Mouse (Mus musculus) c-Kit-negative CD71-positive TER-119-positive erythroid progenitor cells, embryonic 14.5 days (primary cell): ENCODE results near the gene Vav3.

ENCODE experiments used
- DNase-seq: peaks from one replicate; pipeline ENCODE4 v3.0.0-alpha.2; 2013; ENCODE audit warnings: low read depth, low spot score

Vav3 gene

DNA sequence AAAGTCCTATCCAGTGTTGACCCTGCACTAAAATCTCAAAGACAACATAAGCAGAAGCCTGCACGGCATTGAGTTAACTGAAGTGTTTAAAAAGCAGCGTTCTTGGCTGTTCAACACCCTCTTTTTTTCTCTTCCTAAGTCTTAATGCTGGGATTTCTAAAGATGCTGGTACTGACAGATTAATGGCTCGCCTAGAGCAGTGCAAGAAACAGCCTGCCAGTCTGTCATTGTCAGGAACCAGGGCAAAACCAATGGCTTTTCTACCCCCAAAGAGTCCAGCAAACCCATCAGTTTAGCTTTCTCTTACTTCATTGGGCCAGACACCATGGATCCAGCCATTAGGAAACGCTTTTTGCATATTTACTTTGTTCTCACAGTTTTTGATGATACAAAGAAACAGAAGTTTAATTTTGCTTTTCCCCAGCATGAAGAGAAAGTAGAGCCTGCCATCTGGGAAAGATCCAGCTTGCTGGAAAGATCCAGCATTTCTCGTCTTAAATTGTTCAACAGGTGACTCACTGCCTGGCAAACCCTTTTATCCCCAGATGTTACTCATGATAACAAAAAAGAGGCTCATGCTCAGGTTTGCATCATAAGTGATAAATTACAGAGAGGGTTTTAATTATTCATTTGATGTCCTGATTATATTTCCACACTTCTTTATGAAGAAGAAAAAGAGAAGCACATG lies 343.3 kb downstream of the Vav3 start:
- DNase-seq, result no peak

DNA sequence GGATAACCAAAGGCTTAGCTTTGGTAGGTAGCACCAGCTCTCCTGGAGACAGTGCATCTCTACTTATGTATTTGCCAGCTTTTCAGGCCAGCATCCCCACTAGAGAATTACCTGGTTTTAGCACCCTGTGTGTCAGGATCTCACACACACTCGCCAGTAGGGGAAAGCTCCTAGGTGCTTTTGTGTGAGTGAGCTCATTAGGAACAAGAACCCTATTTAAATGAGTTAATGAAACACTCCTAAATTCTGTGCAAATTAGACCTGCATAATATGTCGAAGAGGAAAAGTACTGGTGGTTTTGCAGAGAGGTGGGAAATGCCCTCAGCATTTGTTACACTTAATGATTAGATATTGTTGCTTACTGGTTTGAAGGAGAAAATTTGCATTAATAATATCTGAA lies 350.1 kb downstream of the Vav3 start:
- no peak for DNase-seq

DNA sequence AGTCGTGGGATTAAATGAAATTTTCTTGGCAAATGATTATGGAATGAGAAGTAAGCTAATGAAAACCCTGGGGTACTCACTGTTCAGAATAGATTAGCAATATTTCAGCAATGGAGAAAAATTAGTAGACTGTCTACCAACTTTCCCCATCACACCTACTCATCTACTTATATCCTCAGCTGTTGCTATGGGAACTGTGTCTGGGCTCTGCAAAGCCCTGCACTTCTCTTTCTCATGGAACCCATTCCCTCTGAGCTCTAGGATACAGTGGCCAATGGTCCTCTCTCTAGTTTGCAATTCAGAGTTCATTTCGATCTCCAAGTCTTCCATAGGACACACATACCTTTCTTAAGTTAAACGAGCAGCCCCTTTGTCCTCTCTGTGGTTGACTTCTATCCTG lies 352.2 kb downstream of the Vav3 start:
- no peak for DNase-seq

DNA sequence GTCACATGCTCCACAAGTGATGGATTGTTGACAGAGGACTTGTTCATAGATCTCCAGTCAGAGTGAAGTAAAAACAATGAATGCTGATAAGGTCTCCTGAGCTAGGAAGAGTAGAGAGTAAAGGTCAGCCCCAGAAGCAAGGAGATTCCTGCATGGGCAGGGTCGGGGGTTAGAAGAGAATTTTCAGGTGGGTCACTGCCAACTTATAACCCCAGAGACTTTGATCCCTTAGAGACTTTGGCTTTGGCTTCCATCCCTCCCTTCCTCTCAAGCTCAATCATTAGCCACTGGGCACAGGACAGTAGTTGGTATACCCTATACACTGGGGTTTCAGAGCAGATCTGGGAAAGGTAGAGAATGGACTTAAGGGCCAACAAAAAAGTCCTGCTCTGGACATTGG lies 360.8 kb downstream of the Vav3 start:
- no peak for DNase-seq

DNA sequence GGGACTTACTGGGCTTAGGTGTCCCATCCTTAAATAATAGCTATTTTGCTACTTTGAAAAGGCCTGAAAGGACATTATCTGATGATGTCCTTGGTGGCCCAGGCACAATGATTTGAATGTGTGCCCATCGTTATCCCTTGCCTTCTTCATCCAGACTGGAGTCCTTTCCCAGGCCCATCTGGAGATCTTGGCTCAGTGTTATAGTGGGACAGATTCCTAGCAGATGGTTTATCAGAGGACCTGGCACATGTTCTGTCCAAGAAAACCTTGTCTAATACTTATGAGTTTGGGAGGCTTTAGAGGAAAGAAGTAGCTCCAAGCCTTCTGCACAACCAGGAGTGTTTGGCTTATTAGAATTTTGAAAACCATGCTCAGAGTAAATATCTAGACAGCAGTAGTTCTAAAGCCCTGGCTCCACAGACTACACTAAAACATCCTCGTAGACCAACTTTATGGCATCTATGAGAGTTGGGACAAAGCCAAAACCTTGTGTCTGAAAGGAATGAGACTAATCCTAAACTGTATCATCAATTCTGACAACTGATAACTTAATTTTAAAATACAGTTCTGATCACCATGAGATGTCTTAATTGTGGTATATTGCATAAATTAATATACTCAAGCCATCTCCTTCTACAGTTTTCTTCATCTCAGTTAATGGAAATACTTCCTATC lies 367.5 kb downstream of the Vav3 start:
- DNase-seq, result no peak

DNA sequence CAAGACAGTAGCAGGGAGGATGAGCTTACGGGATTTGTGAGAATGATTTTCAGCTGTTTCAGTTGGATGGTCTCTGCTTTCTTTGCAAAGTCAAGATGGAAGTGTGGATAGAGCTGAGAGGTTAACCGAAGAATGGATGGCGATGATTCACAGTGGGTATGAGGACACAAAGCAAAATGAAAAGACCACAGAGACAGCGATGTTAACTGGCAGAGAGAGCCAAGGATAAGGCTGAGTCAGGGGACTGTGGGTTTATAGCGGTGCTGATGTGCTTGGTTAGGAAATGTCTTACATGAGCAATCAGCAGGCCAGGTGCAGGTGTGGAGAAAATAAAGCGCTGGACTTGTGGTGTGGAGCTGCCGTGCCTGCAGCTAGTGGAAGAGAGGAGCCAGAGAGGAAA lies 371.3 kb downstream of the Vav3 start:
- no peak for DNase-seq

DNA sequence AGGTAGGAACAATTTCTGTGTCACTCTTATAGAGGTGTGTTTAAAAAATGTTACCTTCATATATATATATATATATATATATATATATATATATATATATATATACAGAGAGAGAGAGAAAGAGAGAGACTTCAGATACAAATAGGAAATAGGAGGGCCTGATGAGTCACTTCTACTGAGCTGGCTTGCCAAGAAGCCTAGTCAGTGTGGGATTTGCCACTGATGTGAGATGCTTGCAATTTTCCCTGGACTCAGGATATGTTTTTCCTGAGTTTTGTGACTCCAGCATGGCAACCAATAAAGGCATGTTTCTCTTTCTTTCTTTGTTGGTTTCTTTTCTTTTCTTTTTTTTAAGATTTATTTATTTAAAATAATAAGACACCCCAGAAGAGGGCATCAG lies 374.0 kb downstream of the Vav3 start:
- DNase-seq, result no peak

DNA sequence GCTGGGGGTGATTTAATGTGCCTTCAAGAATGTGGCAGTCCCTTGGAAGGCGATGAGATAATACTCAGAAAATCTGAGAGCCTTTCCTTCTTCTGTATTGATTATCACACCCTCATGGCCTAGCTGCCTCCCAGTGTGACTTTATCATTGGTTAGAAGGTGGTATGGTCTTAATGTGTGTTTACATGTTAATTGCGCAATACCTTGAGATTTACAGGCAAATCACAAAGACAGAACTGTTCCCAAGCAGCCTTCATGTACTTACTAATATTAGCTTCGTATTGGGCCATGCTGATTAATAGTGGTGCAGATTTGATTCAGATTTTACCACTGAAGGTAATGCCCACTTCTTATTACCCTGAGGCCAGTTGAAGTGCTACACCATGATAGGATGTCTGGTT lies 381.3 kb downstream of the Vav3 start:
- DNase-seq, result no peak

DNA sequence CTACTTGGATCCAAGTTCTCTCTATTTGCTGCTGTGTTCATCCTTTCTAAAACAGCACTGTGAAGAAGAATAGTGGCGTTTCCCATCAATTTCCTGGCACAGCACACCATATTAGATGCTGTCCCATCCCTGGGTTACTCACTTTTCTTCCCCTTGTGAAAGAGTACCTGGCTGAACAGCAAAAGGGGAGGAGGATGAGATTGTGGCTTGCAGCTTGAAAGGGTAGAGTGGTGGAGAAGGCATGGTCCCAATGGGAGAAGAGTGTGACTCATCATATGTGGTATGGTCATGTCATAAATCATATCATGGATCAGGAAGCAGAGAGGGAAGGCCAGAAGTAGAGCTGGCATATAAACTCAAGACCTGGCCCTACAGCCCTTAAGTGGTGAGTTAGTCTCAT lies 386.3 kb downstream of the Vav3 start:
- no peak for DNase-seq

DNA sequence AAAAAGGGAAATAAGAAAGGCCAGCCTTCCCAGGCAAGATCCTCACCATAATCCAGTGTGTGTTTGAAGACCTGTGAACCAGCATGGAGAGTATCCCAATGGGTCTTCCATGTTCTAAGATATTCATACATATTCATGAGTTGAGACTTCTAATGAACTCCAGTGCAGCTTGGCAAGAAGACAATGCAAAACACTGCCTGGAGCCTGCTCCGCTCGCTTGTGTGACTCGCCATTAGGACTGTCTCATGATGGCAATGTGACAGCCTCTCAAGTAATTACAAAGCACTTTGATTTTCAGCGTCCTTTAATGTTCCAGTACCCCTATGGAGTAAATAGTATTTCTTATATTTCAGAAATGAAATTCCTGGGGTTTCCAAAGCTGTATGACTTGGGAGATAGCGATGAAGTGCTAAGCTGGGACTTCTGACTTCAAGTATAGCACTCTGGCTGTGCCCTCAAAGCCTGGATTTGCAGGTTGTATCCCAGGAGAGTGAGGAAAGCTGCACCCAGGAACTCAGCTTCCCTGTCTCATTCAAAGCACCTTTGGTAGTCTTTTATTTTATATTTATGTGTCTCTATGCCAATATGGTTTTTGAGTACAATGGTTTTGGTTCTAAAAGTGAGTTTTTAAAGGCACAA lies 391.3 kb downstream of the Vav3 start:
- no peak for DNase-seq

DNA sequence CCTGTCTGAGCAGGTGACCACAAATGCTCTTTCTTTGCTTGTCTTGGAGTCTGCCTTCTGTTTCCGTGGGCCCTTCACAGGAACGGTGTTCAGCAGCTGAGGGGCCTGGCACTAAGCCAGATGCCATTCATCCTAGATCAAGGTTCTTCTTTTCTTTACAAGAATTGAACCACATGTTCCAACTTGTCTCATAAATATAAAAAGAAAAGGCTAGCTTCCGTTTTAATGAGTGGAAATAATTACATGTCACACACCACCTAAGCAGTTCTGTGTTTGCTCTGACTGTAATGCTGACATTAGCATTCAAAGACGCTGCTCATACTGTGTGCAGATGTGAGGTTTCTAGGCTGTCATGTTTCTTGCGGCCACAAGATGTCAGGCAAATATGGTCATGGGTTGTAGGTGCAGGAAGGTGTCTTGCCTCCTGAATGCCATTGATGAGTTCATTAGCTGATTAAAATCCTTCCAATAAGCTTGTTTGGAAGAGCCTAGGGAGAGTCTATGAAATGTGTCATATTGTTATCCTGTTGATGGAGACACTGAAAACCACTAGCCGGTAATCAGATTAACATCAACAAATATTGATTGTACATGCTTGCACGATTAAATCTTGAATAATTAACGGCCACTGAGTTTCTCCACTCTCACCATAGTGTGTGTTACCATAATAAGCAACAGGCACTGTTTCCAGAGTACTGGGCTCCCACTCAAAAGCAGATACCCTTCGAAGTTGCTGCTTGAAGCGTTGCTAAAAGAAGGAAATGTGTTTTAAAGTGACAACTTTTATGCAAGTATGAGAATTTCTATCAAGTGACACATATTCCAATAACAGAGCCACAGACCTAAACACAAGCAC lies 392.1 kb downstream of the Vav3 start:
- no peak for DNase-seq
